Mouse (Mus musculus) intestine, embryonic 14.5 days (tissue): ENCODE data around the gene Spata13. TPM values are rescaled to one million over a fixed set of nuclear protein-coding genes. Genes with fewer than 3 reads are reported as not detected.

Experiments used
- ATAC-seq: fragments of 200-750 bp; cut with Nextera tagmentation; replicated peaks from 2 replicates; pipeline ENCODE4 v1.8.0; 2017; ENCODE audit warnings: low read depth, moderate number of reproducible peaks, moderate TSS enrichment, moderate library complexity; ENCODE audit not compliant: low FRiP score, low TSS enrichment
- DNase-seq: peaks from one replicate; pipeline ENCODE4 v3.0.0-alpha.2; 2018; ENCODE audit warnings: low spot score
- H3K27ac ChIP-seq: fragments of 300-500 bp; sonication (generic); 2 replicates; pipeline ENCODE4 v1.5.1; 2014; ENCODE audit warnings: low read depth, mild to moderate bottlenecking, control low read depth
- H3K27me3 ChIP-seq: fragments of 300-500 bp; sonication (generic); replicated peaks from 2 replicates; pipeline ENCODE4 v1.6.1; 2014; ENCODE audit warnings: low read length, control low read depth; ENCODE audit not compliant: control insufficient read depth, insufficient read depth
- H3K36me3 ChIP-seq: fragments of 300-500 bp; sonication (generic); 2 replicates; pipeline ENCODE4 v1.6.1; 2014; ENCODE audit warnings: low read length, control low read depth; ENCODE audit not compliant: control insufficient read depth, insufficient read depth
- H3K4me1 ChIP-seq: fragments of 300-500 bp; sonication (generic); replicated peaks from 2 replicates; pipeline ENCODE4 v1.6.1; 2014; ENCODE audit warnings: low read length, control low read depth, mixed read lengths; ENCODE audit not compliant: control insufficient read depth, insufficient read depth
- H3K4me2 ChIP-seq: fragments of 300-500 bp; sonication (generic); 2 replicates; pipeline ENCODE4 v1.6.1; 2014; ENCODE audit warnings: low read length
- H3K4me3 ChIP-seq: fragments of 300-500 bp; sonication (generic); 2 replicates; pipeline ENCODE4 v1.5.1; 2014; ENCODE audit warnings: low read depth, low read length, control low read depth, mixed read lengths
- H3K9ac ChIP-seq: fragments of 300-500 bp; sonication (generic); 2 replicates; pipeline ENCODE4 v1.6.1; 2014; ENCODE audit warnings: mild to moderate bottlenecking, low read length
- H3K9me3 ChIP-seq: fragments of 300-500 bp; sonication (generic); 2 replicates; pipeline ENCODE4 v1.6.1; 2016; ENCODE audit warnings: low read length, control low read depth; ENCODE audit not compliant: control insufficient read depth
- WGBS: fragments of 180-500 bp; shearing (Covaris S2); extraction: QIAGEN DNeasy Blood & Tissue Kit; methylation state at CpG from one replicate; pipeline ENCODE4 v1.1.7; 2014; 5-methylcytosine and 5-hydroxymethylcytosine counted together
- polyA plus RNA-seq: library from polyadenylated mRNA; unstranded; fragments of >200 nt; fragmentation: Nextera tagmentation; extraction: Ambion mirVana; gene quantifications from 2 replicates; pipeline ENCODE4 v1.2.1, GENCODE M21; 2014

Gene Spata13
- polyA plus RNA-seq, 1 experiment from 2014 or later = 23.1 TPM

GRCm38 (mm10) chr14:60779198-60779597 is 145.4 kb downstream of the Spata13 start:
- DNase-seq = no peak
- no peaks in the 10 kb centered on the region for H3K27me3 ChIP-seq
- H3K36me3 ChIP-seq = no peaks in the 10 kb centered on the region
- H3K4me3 ChIP-seq = no peak overlapping the region
- no peak overlapping the region for H3K27ac ChIP-seq
- WGBS = 90% methylated on average over 7 of the region's 7 CpGs
- no peak overlapping the region for H3K9ac ChIP-seq
- ATAC-seq = no peak
- H3K4me1 ChIP-seq = no peaks in the 10 kb centered on the region
- no peaks in the 10 kb centered on the region for H3K9me3 ChIP-seq
- H3K4me2 ChIP-seq = no peak overlapping the region

- DNase-seq (no peak), ATAC-seq (no peak)
- Histone ChIP-seq H3K9me3 (no peaks in the 10 kb centered on the region), H3K4me1 (no peaks in the 10 kb centered on the region), H3K9ac (no peak overlapping the region), H3K27me3 (no peaks in the 10 kb centered on the region), H3K4me2 (no peak overlapping the region), H3K36me3 (no peaks in the 10 kb centered on the region), H3K27ac (no peak overlapping the region), H3K4me3 (no peak overlapping the region)
- WGBS = 39% methylated on average over 7 of the region's 7 CpGs
These were observed 148.4 kb downstream of the Spata13 start for GRCm38 (mm10) chr14:60782121-60782656.

- Histone ChIP-seq H3K4me1 (no peaks in the 10 kb centered on the region), H3K36me3 (peaks cover under 1% of the 10 kb centered on the region; the same call in 1 of the 2 replicates), H3K9me3 (no peaks in the 10 kb centered on the region), H3K9ac (no peak overlapping the region), H3K4me2 (no peak overlapping the region), H3K27ac (no peak overlapping the region), H3K27me3 (no peaks in the 10 kb centered on the region), H3K4me3 (no peak overlapping the region)
- DNase-seq (no peak), ATAC-seq (no peak)
- WGBS = 44% methylated on average over 8 of the region's 8 CpGs
These were observed 149.4 kb downstream of the Spata13 start for GRCm38 (mm10) chr14:60783196-60783595.

GRCm38 (mm10) chr14:60784427-60785315 is 150.9 kb downstream of the Spata13 start, which contains the start of gene Mipep:
Mipep (plus strand) TSS chr14:60784573.
- H3K4me2 ChIP-seq = peak within 1 kb of the TSS; percentile 82
- ATAC-seq (peak; percentile 89), DNase-seq (peak; percentile 90)
- peak within 1 kb of the TSS; percentile 59; the same call in 1 of the 2 replicates for H3K27ac ChIP-seq
- H3K4me3 ChIP-seq = peak within 1 kb of the TSS; percentile 77
- under 1% methylated on average over 61 of the region's 61 CpGs for WGBS
- no peaks in the 10 kb centered on the region for H3K9me3 ChIP-seq
- H3K9ac ChIP-seq = peak within 1 kb of the TSS; percentile 63
- no peaks in the 10 kb centered on the region for H3K27me3 ChIP-seq
- peaks cover 4% of the 10 kb centered on the region; the same call in 1 of the 2 replicates for H3K36me3 ChIP-seq
- no peaks in the 10 kb centered on the region for H3K4me1 ChIP-seq

GRCm38 (mm10) chr14:60790103-60790502 is 156.3 kb downstream of the Spata13 start:
- DNase-seq = peak; percentile 70

GRCm38 (mm10) chr14:60796600-60797322 is 163.0 kb downstream of the Spata13 start:
- H3K4me3 ChIP-seq = no peak overlapping the region
- no peak overlapping the region for H3K4me2 ChIP-seq
- ATAC-seq (no peak), DNase-seq (no peak)
- peaks cover 30% of the 10 kb centered on the region; the same call in 1 of the 2 replicates for H3K36me3 ChIP-seq
- H3K27me3 ChIP-seq = no peaks in the 10 kb centered on the region
- 87% methylated on average over 4 of the region's 4 CpGs for WGBS
- H3K9ac ChIP-seq = no peak overlapping the region
- H3K4me1 ChIP-seq = no peaks in the 10 kb centered on the region
- no peak overlapping the region for H3K27ac ChIP-seq
- no peaks in the 10 kb centered on the region for H3K9me3 ChIP-seq

More at GRCm38 (mm10) chr14:60790103-60790502, 156.3 kb downstream of the Spata13 start:
- H3K4me3 ChIP-seq = no peak overlapping the region
- H3K4me1 ChIP-seq = no peaks in the 10 kb centered on the region
- no peaks in the 10 kb centered on the region for H3K27me3 ChIP-seq
- WGBS = 38% methylated on average over 3 of the region's 3 CpGs
- no peak overlapping the region for H3K27ac ChIP-seq
- no peak overlapping the region for H3K4me2 ChIP-seq
- no peak for ATAC-seq
- H3K36me3 ChIP-seq = peaks cover 27% of the 10 kb centered on the region
- no peak overlapping the region for H3K9ac ChIP-seq
- no peaks in the 10 kb centered on the region for H3K9me3 ChIP-seq

GRCm38 (mm10) chr14:60797596-60797995 is 163.8 kb downstream of the Spata13 start:
- H3K9me3 ChIP-seq = no peaks in the 10 kb centered on the region
- H3K36me3 ChIP-seq = peaks cover 29% of the 10 kb centered on the region
- no peak overlapping the region for H3K27ac ChIP-seq
- 90% methylated on average over 5 of the region's 5 CpGs for WGBS
- no peak for ATAC-seq
- H3K27me3 ChIP-seq = no peaks in the 10 kb centered on the region
- H3K4me2 ChIP-seq = no peak overlapping the region
- no peak overlapping the region for H3K9ac ChIP-seq
- no peak for DNase-seq
- H3K4me1 ChIP-seq = no peaks in the 10 kb centered on the region
- no peak overlapping the region for H3K4me3 ChIP-seq

GRCm38 (mm10) chr14:60798721-60799120 is 164.9 kb downstream of the Spata13 start:
- peaks cover 37% of the 10 kb centered on the region for H3K36me3 ChIP-seq
- no peak overlapping the region for H3K4me2 ChIP-seq
- H3K4me3 ChIP-seq = no peak overlapping the region
- no peak for DNase-seq
- WGBS = 83% methylated on average over 4 of the region's 4 CpGs
- no peak overlapping the region for H3K27ac ChIP-seq
- no peaks in the 10 kb centered on the region for H3K9me3 ChIP-seq
- no peaks in the 10 kb centered on the region for H3K27me3 ChIP-seq
- no peaks in the 10 kb centered on the region for H3K4me1 ChIP-seq
- no peak for ATAC-seq
- no peak overlapping the region for H3K9ac ChIP-seq
